Mouse (Mus musculus): Measurements from ENCODE around the gene Cnot4. TPM values are rescaled to one million over a fixed set of nuclear protein-coding genes. Genes with fewer than 3 reads are reported as not detected.

Gene Cnot4
- total RNA-seq, 2 experiments from 2014 or later = 23.3 to 56.4 TPM

Other genes with a start within 250 kb of the Cnot4 start
- 11.8 and 12.6 TPM in 2 replicates for gene Wdr91, start 222.8 kb downstream of the Cnot4 start, total RNA-seq (2014; fragmentation: Nextera tagmentation)
- gene Wdr91, start 222.8 kb downstream of the Cnot4 start, total RNA-seq (2017) = 16.8 and 17.4 TPM in 2 replicates
- not detected in 2 replicates for gene Stra8, start 213.6 kb downstream of the Cnot4 start, total RNA-seq (2014; fragmentation: Nextera tagmentation)
- not detected in 2 replicates for gene Stra8, start 213.6 kb downstream of the Cnot4 start, total RNA-seq (2017)
- gene Slc23a4, start 145.3 kb downstream of the Cnot4 start, total RNA-seq (2014; fragmentation: Nextera tagmentation) = 2.1 TPM in 1 of 2 replicates, not detected in the other
- 0.52 and 0.65 TPM in 2 replicates for gene Slc23a4, start 145.3 kb downstream of the Cnot4 start, total RNA-seq (2017)
- gene Nup205, start 43.7 kb upstream of the Cnot4 start, total RNA-seq (2014; fragmentation: Nextera tagmentation) = 72.3 and 75.2 TPM in 2 replicates
- gene Nup205, start 43.7 kb upstream of the Cnot4 start, total RNA-seq (2017) = 85.3 and 94.7 TPM in 2 replicates
- not detected in 2 replicates for gene Slc13a4, start 174.4 kb upstream of the Cnot4 start, total RNA-seq (2014; fragmentation: Nextera tagmentation)
- not detected in 2 replicates for gene Slc13a4, start 174.4 kb upstream of the Cnot4 start, total RNA-seq (2017)
- gene Fam180a, start 192.4 kb upstream of the Cnot4 start, total RNA-seq (2014; fragmentation: Nextera tagmentation) = not detected in 2 replicates
- not detected in 2 replicates for gene Fam180a, start 192.4 kb upstream of the Cnot4 start, total RNA-seq (2017)

All from granulocyte monocyte progenitor cell, adult 5-6 weeks (primary cell).